ENCODE assay signal across 18 mouse cellular contexts in the genomic region with DNA sequence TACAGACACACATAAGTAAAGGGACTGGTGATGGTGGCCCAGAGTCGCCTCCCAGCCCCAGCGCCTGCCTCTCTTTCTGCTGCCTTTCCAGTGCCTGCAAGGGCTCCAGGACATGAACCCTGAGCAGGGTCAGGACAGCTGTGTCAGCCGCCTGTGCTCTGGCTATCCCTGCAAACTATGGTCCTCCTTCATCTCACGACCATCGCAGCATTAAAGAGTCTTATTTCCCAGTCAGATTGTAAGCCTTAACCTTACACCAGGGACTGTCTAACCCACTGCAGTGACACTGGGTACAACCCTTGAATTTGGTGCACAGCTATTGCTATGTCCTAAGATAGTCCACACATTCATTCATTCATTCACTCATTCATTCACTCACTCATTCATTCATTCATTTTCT. TPM values are rescaled to one million over a fixed set of nuclear protein-coding genes. Genes with fewer than 3 reads are reported as not detected.
DNase-seq lines count a peak whose midpoint lies in the region; ATAC-seq and TF ChIP-seq lines count a peak whose summit lies in the region.
"Had no signal": no experiment of that assay in that cellular context is flagged by ENCODE, and none has a peak within 500 bp of the region (broad histone marks: within the 10 kb centered on the region; RNA-seq: fewer than 3 reads in every experiment).

No protein-coding gene starts in this region.

- H3K27me3 ChIP-seq in heart, embryonic 11.5 days (ENCODE audit: control insufficient read depth, insufficient read depth, low read length) = no peaks in the 10 kb centered on the region
- no peaks in the 10 kb centered on the region; the same call in 1 of the 2 replicates for H3K27me3 ChIP-seq in heart, adult 2 months (ENCODE audit: control insufficient read depth, insufficient read depth, low read length)
- H3K27me3 ChIP-seq in lung, embryonic 14.5 days (ENCODE audit: insufficient read depth, low read length) = no peaks in the 10 kb centered on the region
- H3K27me3 ChIP-seq in intestine, embryonic 16.5 days (replicated peaks; ENCODE audit: control insufficient read depth, insufficient read depth, low read length) = no peaks in the 10 kb centered on the region
- no peaks in the 10 kb centered on the region for H3K27me3 ChIP-seq in stomach, embryonic 15.5 days (replicated peaks)
- H3K27me3 ChIP-seq in cerebellum, adult 2 months (ENCODE audit: control insufficient read depth, insufficient read depth, low read length) = peaks cover 3% of the 10 kb centered on the region; the same call in 1 of the 2 replicates

- H3K4me2 ChIP-seq in heart, embryonic 11.5 days = peak overlapping the region; percentile 82
- H3K4me2 ChIP-seq in lung, embryonic 14.5 days = peak overlapping the region; percentile 87; the same call in 1 of the 2 replicates
- H3K4me2 ChIP-seq in intestine, embryonic 16.5 days (ENCODE audit: low read depth, low read length) = peak overlapping the region; percentile 55
- peak overlapping the region; percentile 90 for H3K4me2 ChIP-seq in stomach, embryonic 15.5 days

- no peak for TF ChIP-seq POLR2A in heart, adult 2 months (IDR thresholded peaks at IDR 0.05; ENCODE audit: insufficient read depth, low read depth, low read length)
- TF ChIP-seq POLR2A in cerebellum, adult 2 months (IDR thresholded peaks at IDR 0.05; ENCODE audit: borderline replicate concordance, insufficient read depth, low read length) = no peak

- no peak for ATAC-seq in heart, embryonic 11.5 days (replicated peaks; ENCODE audit: insufficient number of reproducible peaks, low FRiP score, low TSS enrichment)
- no peak for ATAC-seq in lung, embryonic 14.5 days (ENCODE audit: insufficient read depth)
- no peak for ATAC-seq in intestine, embryonic 16.5 days
- ATAC-seq in stomach, embryonic 15.5 days (ENCODE audit: insufficient read depth, low FRiP score, low read depth) = no peak
- ATAC-seq: lung, postnatal 0 days had no signal

- peaks cover 45% of the 10 kb centered on the region for H3K4me1 ChIP-seq in heart, embryonic 11.5 days (ENCODE audit: control insufficient read depth, insufficient read depth, low read length)
- H3K4me1 ChIP-seq in heart, adult 2 months (ENCODE audit: control insufficient read depth, insufficient read depth, low read length) = peaks cover 8% of the 10 kb centered on the region
- peaks cover 17% of the 10 kb centered on the region for H3K4me1 ChIP-seq in lung, embryonic 14.5 days (ENCODE audit: insufficient read depth)
- H3K4me1 ChIP-seq in intestine, embryonic 16.5 days (ENCODE audit: control insufficient read depth, insufficient read depth, low read length) = peaks cover 68% of the 10 kb centered on the region
- H3K4me1 ChIP-seq in stomach, embryonic 15.5 days = peaks cover 26% of the 10 kb centered on the region
- H3K4me1 ChIP-seq in cerebellum, adult 2 months (ENCODE audit: control insufficient read depth, insufficient read depth, low read length) = no peaks in the 10 kb centered on the region

- DNase-seq in heart, adult 2 months = no peak
- DNase-seq in lung, embryonic 14.5 days = no peak
- no peak for DNase-seq in lung, postnatal 36 days
- DNase-seq in adrenal gland, postnatal 4 days (ENCODE audit: low spot score in 2 of 2) = no peak
- DNase-seq in cerebellum, adult 2 months = no peak
- DNase-seq: adrenal gland, postnatal 10 days; B cell, adult 2 months; cerebellum, postnatal 10 days; heart, adult 18-20 months; kidney, postnatal 10 days; left cerebral cortex, postnatal 4 days had no signal

- H3K27ac ChIP-seq in heart, embryonic 11.5 days (ENCODE audit: low read depth, low read length) = no peak overlapping the region
- H3K27ac ChIP-seq in heart, adult 2 months = no peak overlapping the region
- no peak overlapping the region for H3K27ac ChIP-seq in lung, embryonic 14.5 days (ENCODE audit: low read depth)
- 0 out of 2 replicates have a peak overlapping the region, but pooled peaks have one; percentile 86 for H3K27ac ChIP-seq in intestine, embryonic 16.5 days (ENCODE audit: low read length)
- no peak overlapping the region; the same call in 1 of the 2 replicates for H3K27ac ChIP-seq in stomach, embryonic 15.5 days
- H3K27ac ChIP-seq in cerebellum, adult 2 months (ENCODE audit: insufficient read depth, low read length) = no peak overlapping the region
- H3K27ac ChIP-seq: hindbrain, embryonic 14.5 days had no signal

- TF ChIP-seq EP300 in heart, adult 2 months (IDR thresholded peaks at IDR 0.05; ENCODE audit: insufficient read depth, low read depth, low read length) = no peak

- H3K9me3 ChIP-seq in heart, embryonic 11.5 days (replicated peaks; ENCODE audit: control insufficient read depth, low read length) = no peaks in the 10 kb centered on the region; the same call in 1 of the 2 replicates
- no peaks in the 10 kb centered on the region for H3K9me3 ChIP-seq in lung, embryonic 14.5 days (ENCODE audit: low read depth, low read length)
- no peaks in the 10 kb centered on the region for H3K9me3 ChIP-seq in intestine, embryonic 16.5 days (ENCODE audit: control insufficient read depth, low read length)
- no peaks in the 10 kb centered on the region for H3K9me3 ChIP-seq in stomach, embryonic 15.5 days

- no peak for TF ChIP-seq CTCF in heart, adult 2 months (IDR thresholded peaks at IDR 0.05)
- no peak for TF ChIP-seq CTCF in lung, embryonic 14.5 days (IDR thresholded peaks at IDR 0.05; ENCODE audit: low read depth)
- TF ChIP-seq CTCF in cerebellum, adult 2 months (IDR thresholded peaks at IDR 0.05; ENCODE audit: borderline replicate concordance, insufficient read depth, low read depth, low read length) = no peak

- H3K36me3 ChIP-seq in heart, embryonic 11.5 days (ENCODE audit: control insufficient read depth, insufficient read depth, low read length) = no peaks in the 10 kb centered on the region; the same call in 1 of the 2 replicates
- no peaks in the 10 kb centered on the region for H3K36me3 ChIP-seq in heart, adult 2 months (ENCODE audit: control insufficient read depth, insufficient read depth, low read length)
- no peaks in the 10 kb centered on the region for H3K36me3 ChIP-seq in lung, embryonic 14.5 days (ENCODE audit: insufficient read depth)
- peaks cover 5% of the 10 kb centered on the region; the same call in 1 of the 2 replicates for H3K36me3 ChIP-seq in intestine, embryonic 16.5 days (ENCODE audit: control insufficient read depth, insufficient read depth, low read length)
- H3K36me3 ChIP-seq in stomach, embryonic 15.5 days = 0 out of 2 replicates have a peak, but pooled peaks cover 3% of the 10 kb centered on the region
- H3K36me3 ChIP-seq: G1E had no signal

- H3K9ac ChIP-seq in heart, embryonic 11.5 days (ENCODE audit: low read depth, low read length) = no peak overlapping the region
- no peak overlapping the region for H3K9ac ChIP-seq in heart, adult 2 months (ENCODE audit: low read depth, low read length)
- H3K9ac ChIP-seq in lung, embryonic 14.5 days = peak overlapping the region; percentile 20; the same call in 1 of the 2 replicates
- H3K9ac ChIP-seq in intestine, embryonic 16.5 days (ENCODE audit: low read depth, low read length) = peak overlapping the region; percentile 93
- H3K9ac ChIP-seq in stomach, embryonic 15.5 days = no peak overlapping the region
- H3K9ac ChIP-seq: hindbrain, embryonic 14.5 days had no signal

- H3K4me3 ChIP-seq in heart, embryonic 11.5 days (ENCODE audit: low read depth, low read length) = no peak overlapping the region
- no peak overlapping the region for H3K4me3 ChIP-seq in heart, adult 2 months
- no peak overlapping the region; the same call in 1 of the 2 replicates for H3K4me3 ChIP-seq in lung, embryonic 14.5 days (ENCODE audit: low read depth, low read length)
- H3K4me3 ChIP-seq in intestine, embryonic 16.5 days (ENCODE audit: low read length) = peak overlapping the region; percentile 86
- peak overlapping the region; percentile 85 for H3K4me3 ChIP-seq in stomach, embryonic 15.5 days (replicated peaks)
- no peak overlapping the region for H3K4me3 ChIP-seq in cerebellum, adult 2 months (replicated peaks; ENCODE audit: insufficient read depth, low read depth, low read length)

- WGBS in heart, embryonic 11.5 days (ENCODE audit: insufficient replicate concordance) = 76% methylated on average over 5 of the region's 5 CpGs
- 84% methylated on average over 5 of the region's 5 CpGs for WGBS in heart, adult 2 months
- WGBS in lung, embryonic 14.5 days = 73% methylated on average over 5 of the region's 5 CpGs
- 68% methylated on average over 5 of the region's 5 CpGs for WGBS in intestine, embryonic 16.5 days
- 77% methylated on average over 5 of the region's 5 CpGs for WGBS in stomach, embryonic 15.5 days
- WGBS in cerebellum, adult 2 months = 79% methylated on average over 5 of the region's 5 CpGs

- intact Hi-C loops in heart, adult 2 months (cut with DNase I) = no loop called here

- no peaks in the 10 kb centered on the region for H3K79me2 ChIP-seq in heart, adult 2 months (replicated peaks; ENCODE audit: control insufficient read depth, insufficient read depth, low read length)

RNA-seq across cellular contexts. Expression of gene Prr5, which starts 13.4 kb away (rescaled TPM):
- polyA plus RNA-seq in heart, embryonic 11.5 days (2014; fragmentation: Nextera tagmentation; extraction: Ambion mirVana) = 18.0 and 19.9 TPM in 2 replicates
- 1 to 10 TPM; 2.8 to 4.9 TPM for total RNA-seq in heart, adult 2 months (2021)
- 5.9 and 8.1 TPM in 2 replicates for polyA plus RNA-seq in heart, adult 2 months (2012; rRNA removed)
- 24.5 and 27.8 TPM in 2 replicates for polyA plus RNA-seq in lung, embryonic 14.5 days (2014; fragmentation: Nextera tagmentation; extraction: Ambion mirVana)
- polyA plus RNA-seq in intestine, embryonic 16.5 days (2015; fragmentation: Nextera tagmentation; extraction: Ambion mirVana) = 69.1 and 81.3 TPM in 2 replicates
- 40.1 and 42.1 TPM in 2 replicates for polyA plus RNA-seq in stomach, embryonic 15.5 days (2015; fragmentation: Nextera tagmentation; extraction: Ambion mirVana)
- 10 to 100 TPM; 15.3 to 17.6 TPM for total RNA-seq in adrenal gland, postnatal 4 days (2021)
- polyA plus RNA-seq in cerebellum, adult 2 months (2012; rRNA removed) = 13.5 and 14.9 TPM in 2 replicates
- total RNA-seq: G1E had no signal
- polyA plus RNA-seq: G1E had no signal

RNA-seq across cellular contexts. Expression of gene Arhgap8, which starts 37.0 kb away (rescaled TPM):
- 2.7 TPM in 2 replicates for polyA plus RNA-seq in heart, embryonic 11.5 days (2014; fragmentation: Nextera tagmentation; extraction: Ambion mirVana)
- total RNA-seq in heart, adult 2 months (2021) = 1 to 10 TPM in 1 of 2 experiments, under 1 TPM in 1; 0.70 to 1.5 TPM
- polyA plus RNA-seq in heart, adult 2 months (2012; rRNA removed) = 1.7 and 1.9 TPM in 2 replicates
- 17.4 and 18.1 TPM in 2 replicates for polyA plus RNA-seq in lung, embryonic 14.5 days (2014; fragmentation: Nextera tagmentation; extraction: Ambion mirVana)
- polyA plus RNA-seq in intestine, embryonic 16.5 days (2015; fragmentation: Nextera tagmentation; extraction: Ambion mirVana) = 14.3 and 16.3 TPM in 2 replicates
- 10.3 and 11.4 TPM in 2 replicates for polyA plus RNA-seq in stomach, embryonic 15.5 days (2015; fragmentation: Nextera tagmentation; extraction: Ambion mirVana)
- 1 to 10 TPM; 2.1 to 2.3 TPM for total RNA-seq in adrenal gland, postnatal 4 days (2021)
- polyA plus RNA-seq in cerebellum, adult 2 months (2012; rRNA removed) = 0.18 and 0.27 TPM in 2 replicates
- total RNA-seq: G1E; layer of hippocampus, postnatal 14 days had no signal
- polyA plus RNA-seq: G1E had no signal

Comparison
In these comparisons a context has a peak if more than half of its experiments do, and no peak if none do; other contexts are left out.
1. H3K4me3 ChIP-seq: peak in intestine, embryonic 16.5 days (single experiment) and stomach, embryonic 15.5 days (single experiment); none in heart, embryonic 11.5 days (single experiment), heart, adult 2 months (single experiment), lung, embryonic 14.5 days (single experiment) and cerebellum, adult 2 months (single experiment).
2. H3K9ac ChIP-seq: peak in lung, embryonic 14.5 days (single experiment) and intestine, embryonic 16.5 days (single experiment); none in heart, embryonic 11.5 days (single experiment), heart, adult 2 months (single experiment) and stomach, embryonic 15.5 days (single experiment).
3. Peak in every context shown above with its lines, with median percentiles within 50 percentile points of each other: H3K4me2 ChIP-seq.